Mouse (Mus musculus) cerebellum, postnatal 4 days (tissue): Measurements from ENCODE around the gene Med24.
"Not testable (repeated sequence)": the region's sequence is repeated elsewhere in the genome, so short reads cannot be mapped to it uniquely, and the experiment has no call there.

Source experiments
- DNase-seq, 2 experiments: peaks; one replicate each; pipeline ENCODE4 v3.0.0; 2022; ENCODE audit warnings: low spot score in 2 of 2, mixed read lengths in 1 of 2

Med24 gene

DNA sequence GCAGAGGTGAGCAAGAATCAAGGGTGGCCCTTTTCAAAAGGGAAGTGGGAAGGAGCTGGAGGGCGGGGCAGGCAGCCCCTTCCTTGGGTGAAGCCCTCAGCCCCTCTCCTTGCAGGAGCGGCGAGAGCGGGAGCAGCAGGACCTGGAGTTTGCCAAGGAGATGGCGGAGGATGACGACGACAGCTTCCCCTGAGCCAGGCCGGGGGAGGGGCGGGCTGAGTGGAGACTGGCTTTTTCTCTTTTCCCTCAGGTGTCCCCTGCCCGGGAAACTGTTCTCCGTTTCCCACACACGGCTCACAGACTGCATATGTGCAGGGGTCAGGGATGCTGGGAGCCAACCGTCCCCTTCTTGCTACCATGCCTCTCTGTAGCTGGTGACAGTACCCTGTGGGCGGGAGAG lies 33.8 kb downstream of the Med24 start:
- no peak for DNase-seq

DNA sequence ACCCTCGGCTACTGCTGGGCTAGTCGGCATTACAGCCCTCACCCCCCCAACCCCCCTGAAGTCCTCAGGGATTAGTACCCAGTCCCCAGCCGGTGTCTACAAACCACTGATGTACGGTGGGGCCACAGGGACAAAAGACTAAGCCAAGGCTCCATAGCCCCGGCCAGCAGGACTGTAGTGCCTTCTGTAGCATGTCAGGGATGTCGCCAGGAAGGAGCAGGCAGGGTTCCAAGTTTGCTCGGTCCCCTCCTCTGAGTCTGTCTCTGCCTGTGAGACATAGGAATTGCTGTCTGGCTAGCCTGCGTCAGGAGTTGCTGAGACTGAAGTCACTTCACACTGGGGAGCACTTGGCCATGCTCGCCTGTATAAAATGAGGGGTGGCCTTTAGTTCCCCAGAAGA lies 34.9 kb downstream of the Med24 start:
- no peak for DNase-seq

DNA sequence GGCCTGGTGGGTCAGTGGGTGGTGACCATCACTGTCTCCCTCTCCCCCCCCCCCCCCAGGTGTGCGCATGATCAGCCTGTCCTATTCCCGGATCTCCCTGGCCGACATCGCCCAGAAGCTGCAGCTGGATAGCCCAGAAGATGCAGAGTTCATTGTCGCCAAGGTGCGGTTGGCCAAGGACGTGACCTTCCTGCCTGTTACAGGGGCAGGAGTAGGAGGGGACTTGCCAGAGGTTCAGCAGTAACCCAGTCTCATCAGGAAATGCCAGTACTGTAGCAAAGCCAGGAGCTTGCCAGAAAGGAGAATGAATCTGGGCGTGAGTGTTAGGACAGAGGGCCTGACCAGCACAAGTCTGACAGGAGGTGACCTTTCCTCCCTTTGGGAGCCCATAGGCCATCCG lies 35.5 kb downstream of the Med24 start:
- DNase-seq: no peak

DNA sequence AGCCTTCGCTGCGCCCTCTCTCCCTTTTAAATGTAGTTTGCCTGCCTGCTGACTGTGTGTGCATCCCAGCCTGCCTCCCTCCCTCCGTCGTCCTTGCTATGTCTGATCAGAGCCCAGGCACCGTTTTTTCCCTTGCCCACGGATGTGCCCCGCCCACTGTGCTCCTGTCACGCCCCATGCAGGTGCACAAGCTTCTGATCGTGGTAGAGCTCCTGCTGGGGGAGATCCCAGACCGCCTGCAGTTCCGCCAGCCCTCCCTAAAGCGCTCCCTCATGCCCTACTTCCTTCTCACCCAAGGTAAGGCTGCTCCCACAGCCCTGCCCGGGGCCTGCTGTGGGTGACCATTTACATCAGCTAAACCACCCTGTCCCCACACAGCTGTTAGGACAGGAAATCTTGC lies 36.0 kb downstream of the Med24 start:
- no peak for DNase-seq

DNA sequence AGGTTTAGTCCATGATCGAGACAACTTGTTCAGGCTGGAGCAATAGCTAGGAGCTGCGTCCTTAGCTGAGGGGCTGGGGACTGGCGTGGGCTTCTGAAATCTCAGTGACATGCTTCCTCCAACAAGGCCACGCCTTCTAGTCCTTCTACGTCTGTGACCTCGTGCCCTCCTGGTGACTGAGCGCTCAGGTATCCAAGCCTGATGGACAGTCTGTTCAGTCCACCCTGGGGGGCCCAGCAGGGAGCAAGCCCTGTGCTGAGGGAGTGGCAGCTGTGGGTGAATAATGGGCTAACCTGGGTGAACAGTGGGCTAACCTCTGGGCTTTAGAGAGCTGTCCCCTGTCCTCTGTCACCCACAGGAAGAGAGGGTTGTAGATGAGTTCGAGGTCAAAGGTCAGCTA lies 41.2 kb downstream of the Med24 start:
- no peak for DNase-seq

DNA sequence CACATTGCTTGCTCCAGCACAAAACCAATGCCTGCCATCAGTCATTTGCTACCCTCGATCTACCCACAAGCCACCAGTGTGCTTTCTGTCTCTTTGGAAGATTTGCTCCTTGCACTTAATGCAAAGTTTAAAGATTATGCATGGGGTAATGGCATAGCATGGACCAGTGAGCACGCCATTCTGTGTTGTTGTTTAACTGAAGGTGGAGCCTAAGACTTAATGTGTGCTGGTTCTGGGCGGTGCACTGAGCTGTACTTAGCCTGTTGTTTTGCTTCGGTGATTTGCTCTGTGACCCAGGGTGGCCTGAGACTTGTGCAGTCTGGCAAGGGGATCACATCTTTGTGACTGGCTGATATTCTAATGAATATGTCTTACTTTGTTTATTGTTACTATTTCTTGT lies 42.3 kb downstream of the Med24 start:
- DNase-seq: no peak

DNA sequence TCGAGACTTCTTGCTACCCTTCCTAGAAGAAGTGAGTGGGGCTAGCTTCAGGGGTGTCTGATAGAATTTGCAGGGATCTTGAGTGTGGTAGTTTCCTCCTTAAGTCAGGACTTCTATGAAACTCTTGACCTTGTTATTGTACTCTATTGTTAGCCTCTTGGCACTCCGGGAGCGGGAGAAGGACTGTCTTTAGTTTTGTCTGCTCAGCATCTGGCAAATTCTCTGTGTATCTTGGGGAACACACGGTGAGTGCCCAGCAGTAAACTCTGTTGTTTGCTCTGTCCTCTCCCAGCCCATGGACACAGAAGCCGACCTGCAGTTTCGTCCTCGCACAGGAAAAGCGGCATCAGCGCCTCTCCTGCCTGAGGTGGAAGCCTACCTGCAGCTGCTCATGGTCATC lies 43.6 kb downstream of the Med24 start:
- DNase-seq: no peak

DNA sequence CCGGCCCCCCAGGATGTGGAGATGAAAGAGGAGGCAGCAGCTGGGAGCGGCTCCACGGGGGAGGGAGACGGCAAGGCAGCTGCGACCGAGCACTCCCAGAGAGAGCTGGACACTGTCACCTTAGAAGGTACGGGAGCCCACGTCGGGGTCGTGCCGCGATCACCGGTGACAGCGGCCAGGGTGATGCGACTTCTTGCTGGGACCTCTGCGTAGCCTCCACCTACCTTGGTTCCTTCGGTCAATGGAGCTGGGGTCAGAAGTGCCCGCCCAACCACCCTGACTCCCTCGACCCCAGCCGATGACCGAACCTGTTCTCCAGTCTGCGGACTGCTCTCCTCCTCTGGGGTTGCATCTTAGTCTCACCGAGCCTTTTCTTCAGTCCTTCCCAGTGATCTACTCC lies 46.4 kb downstream of the Med24 start:
- no peak for DNase-seq

DNA sequence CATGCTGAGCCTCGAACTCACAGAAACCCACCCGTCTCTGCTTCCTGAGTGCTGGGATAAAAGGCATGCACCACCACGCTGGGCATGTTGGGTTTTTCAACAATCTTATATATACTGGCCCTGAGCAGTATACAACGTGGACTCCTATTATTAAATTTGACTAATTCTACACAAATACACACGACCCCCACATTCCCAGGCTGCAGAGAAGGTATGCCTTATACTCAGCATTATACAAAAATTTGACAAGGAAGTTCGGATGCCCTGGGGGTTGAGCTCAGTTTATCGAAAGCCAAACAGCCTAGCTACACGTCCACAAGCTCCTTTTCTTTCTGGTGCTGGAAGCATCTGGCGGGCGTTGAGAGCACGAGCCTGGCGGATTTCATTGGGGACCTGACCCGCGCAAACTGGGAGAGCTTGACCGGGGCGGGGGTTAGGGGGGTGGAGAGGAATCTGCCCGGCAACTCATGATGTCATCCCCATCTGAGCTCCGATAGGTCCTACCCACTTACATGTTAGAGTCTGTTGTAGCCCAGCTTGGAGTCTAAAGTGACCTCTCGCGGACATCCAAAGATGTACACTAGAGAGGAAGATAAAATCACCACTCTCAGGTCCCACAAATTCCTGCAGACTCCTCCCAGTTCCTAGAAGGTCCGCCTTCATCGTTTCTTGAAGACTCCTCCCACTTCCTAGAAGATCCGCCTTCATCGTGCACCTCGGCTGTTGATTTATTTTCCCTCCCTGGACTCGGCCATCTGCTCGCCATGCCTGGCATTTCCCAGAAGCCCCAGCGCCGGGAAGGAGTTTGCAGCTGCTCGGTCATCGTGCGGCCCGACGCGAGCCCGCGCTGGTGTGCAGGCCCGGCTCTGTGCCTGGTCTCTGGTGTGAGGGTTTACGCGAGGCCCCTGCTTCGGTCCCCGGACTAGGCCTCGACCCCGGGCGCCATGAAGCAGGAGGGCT lies 47.2 kb downstream of the Med24 start, which contains the start of gene Psmd3:
TSS of gene Psmd3 (plus strand) at position 769 of the 960 bp plus-strand sequence.
- peak; percentile 94 for DNase-seq

DNA sequence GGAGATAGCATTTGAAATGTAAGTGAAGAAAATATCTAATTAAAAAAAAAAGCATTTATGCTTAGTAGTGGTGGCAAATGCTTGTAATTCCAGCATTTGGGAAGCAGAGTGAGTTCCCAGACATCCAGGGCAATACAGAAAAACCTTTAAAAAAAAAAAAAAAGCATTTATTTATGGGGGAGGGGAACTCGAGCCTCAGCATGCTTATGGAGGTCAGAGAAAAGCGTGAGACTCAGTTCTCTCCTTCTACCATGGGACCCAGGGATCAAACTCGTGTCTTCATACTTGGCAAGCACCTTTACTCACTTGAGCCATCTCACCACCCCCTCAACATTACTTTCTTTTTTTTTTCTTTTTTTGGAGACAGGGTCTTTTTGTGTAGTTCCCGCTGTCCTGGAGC lies 48.0 kb downstream of the Med24 start:
- no peak for DNase-seq

DNA sequence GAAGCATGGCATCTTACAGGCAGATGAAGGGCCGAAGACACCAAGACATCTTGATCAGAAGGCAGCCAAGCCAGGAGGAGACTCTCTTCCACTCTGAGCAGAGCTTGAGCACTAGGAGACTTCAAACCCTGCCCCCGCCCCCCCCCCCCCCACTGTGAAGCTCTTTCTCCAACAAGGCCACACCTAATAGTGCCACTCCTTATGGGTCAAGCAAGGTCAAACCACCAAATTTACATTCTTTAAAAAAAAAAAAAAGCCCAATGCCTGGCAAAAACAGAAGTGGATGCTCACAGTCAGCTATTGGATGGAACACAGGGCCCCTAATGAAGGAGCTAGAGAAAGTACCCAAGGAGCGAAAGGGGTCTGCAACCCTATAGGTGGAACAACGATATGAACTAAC lies 48.6 kb downstream of the Med24 start:
- not testable (repeated sequence) for DNase-seq

DNA sequence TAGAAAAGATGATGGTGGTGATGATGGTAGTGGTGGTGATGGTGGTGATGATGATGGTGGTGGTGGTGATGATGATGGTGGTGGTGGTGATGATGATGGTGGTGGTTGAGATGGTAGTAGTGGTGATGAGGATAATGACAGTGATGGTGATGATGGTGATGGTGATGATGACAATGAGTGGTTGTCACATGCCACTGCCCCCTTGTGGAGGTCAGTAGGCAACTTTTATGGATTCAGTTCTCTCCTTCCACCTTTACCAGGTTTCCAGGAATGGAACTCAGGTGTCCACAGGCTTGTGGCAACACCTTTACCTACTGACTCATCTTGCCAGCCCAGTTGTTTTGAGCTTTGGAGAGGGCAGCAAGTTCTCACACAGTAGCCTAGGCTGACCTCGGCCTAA lies 49.2 kb downstream of the Med24 start:
- no peak for DNase-seq

DNA sequence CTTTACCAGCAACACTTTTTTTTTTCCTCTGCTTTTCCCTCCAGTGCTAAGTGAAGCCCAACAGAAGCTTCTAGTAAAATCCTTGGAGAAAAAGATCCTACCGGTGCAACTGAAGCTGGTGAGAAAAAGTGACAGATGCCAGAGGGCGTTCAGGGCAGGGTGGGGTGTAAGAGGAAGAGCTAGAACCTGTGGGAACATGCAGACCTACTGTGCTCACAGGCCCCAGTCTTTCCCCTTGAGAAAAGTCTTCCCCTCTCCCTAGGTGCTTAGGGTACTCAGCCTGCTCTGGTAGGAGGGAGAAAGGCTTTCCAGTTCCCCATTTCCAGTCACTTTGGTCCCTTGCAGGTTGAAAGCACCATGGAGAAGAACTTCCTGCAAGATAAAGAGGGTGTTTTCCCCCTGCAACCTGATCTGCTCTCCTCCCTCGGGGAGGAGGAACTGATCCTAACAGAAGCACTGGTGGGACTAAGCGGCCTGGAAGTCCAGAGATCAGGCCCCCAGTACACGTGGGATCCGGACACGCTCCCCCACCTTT lies 53.3 kb downstream of the Med24 start:
- DNase-seq: no peak

DNA sequence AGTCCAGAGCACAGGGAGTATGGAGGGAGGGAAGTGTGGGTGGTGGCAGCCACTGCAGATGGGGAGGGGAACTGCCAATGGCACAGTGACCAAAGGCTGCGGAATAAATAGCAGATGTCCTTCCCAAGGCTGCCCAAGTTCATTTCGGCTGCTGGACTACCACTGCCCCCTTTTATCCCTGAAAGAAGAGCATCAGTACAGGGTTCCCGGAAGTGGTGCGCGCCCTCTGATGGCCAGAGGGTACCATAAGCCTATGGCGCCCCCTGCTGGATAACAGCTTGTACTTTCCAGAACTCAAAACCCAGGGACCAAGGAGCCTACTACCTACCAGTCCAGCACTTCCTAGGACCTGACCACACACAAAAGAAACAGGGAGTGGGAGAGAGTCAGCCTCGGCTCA lies 56.1 kb downstream of the Med24 start:
- peak in 1 of 2 experiments; percentile 64 for DNase-seq

DNA sequence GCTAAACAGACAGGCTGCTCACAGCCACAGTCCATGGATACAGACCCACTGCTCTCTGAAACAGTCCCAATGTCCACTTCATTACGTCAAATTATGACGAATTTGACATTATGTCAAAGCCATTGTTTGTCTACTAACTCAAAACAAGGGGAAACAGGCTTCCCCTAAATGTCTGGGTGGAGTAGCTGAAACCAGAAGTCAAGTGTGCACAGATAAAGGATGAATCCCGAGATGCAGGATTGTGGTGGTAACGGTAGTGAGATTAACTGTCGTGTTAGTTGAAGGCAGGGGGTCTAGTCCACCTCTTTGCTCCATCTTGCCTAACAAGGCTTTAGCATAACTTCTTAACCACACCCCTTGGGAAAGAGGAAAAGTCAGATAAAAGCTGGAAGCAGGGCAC lies 56.8 kb downstream of the Med24 start:
- DNase-seq: no peak

DNA sequence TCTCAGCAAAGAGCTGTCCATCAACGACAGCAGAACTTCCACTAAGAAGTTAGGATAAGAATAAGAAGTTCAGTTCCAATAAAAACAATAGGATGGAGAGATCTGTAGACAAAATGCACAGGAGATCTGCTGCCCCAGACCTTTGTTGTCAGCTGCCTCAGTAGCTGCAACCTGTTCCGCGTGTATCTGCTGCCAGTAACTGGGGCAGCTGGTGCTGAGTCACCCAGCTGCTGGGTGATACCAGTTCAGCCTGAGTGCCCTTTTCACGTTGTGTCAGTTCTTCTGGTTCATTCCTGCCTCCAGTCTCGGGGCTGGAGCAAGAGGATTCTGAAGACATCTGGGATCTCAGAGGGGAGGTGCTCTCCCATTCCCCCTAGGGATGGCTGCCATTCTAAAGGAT lies 57.4 kb downstream of the Med24 start:
- DNase-seq: no peak

DNA sequence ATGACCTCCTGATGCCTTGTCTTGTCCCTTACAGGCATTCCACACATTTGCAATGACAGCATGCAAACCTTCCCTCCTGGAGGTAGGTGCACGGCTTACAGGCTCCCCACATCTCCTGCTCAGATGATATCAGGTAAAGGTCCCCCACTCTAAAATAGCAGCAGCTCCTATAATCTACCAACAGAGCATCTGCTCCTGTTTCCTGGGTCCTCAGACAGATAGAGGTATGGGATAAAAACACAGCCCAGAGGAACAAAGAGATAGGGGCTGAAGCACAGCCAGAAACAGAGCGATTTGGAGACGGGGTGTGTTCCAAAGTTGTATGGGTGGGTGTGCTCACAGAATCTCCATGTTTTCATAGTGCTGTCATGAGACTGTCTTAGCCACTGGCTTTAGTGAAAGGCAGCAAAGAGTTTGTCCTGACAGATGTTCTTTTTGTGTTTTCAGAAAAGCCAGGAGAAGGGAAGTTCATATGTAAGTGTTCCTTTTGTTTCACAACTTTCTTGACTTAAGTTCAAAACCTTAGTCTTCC lies 57.9 kb downstream of the Med24 start:
- DNase-seq: no peak

DNA sequence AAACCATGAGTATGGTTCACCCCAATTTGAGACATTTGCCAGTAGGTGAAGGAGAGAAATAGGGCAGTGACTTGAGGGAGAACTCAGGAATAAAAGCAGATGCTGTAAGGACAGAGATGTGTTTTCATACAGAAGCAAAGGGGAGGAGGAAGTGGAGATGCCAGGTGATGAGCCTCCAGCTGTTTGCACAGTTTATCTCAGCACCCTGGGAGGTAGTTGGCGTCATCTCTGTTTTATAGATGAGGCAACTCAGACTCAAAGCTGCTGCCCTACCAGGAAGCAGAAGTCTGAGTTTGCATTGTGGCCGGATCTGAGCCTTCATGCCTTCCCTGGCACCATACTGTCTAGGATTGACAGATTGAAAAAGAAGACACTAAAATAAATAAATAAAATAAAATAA lies 60.3 kb downstream of the Med24 start:
- DNase-seq: no peak

DNA sequence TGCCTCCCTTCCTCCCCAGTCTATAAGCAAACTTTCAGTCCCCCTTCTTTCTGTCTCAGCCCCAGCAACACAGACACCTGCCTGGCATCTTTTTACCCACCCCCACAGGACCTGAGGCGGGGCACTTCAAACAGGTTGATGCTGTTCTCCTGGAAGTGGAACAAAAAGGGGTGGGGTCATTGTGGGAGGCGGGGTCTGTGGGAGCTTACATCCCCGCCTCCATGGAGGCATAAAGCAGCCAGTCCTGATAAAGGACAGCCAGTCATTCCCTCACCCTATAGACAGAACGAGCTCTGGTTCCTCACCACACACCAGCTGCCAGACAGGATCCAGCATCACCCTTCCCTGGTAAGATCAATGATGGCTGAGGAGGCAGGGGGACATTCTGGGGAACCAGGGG lies 65.1 kb downstream of the Med24 start, which contains the start of gene Gsdma:
TSS of gene Gsdma (plus strand) at position 261 of the 400 bp plus-strand sequence.
- no peak for DNase-seq

DNA sequence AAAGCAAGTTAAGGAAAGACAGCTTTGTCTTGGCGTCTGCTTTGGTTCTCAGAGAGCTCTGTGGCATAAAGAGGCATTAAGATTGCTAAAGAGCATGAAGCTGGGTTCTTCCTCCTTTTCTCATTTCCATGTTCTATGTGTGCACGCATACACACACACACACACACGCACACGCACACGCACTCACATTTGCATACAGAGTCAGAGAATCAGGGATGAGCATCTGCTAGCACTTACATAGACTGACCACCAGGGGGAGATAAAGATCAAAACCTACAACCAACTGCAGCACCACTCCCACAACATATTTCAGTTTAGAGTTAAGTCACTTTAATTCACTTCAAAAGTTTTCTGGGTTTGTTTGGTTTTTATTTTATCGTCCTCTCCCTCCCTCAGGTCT lies 68.7 kb downstream of the Med24 start:
- peak in 1 of 2 experiments; percentile 22 for DNase-seq

DNA sequence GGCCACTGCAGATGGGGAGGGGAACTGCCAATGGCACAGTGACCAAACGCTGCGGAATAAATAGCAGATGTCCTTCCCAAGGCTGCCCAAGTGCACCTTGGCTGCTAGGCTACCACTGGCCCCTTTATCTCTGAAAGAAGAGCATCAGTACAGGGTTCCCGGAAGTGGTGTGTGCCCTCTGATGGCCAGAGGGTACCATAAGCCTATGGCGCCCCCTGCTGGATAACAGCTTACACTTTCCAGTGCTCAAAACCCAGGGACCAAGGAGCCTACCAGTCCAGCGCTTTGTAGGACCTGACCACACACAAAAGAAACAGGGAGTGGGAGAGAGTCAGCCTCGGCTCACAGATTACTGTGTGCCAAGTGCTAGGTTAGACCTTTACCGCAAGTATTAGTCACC lies 74.2 kb downstream of the Med24 start:
- DNase-seq: peak in 1 of 2 experiments; percentile 44
